Mouse (Mus musculus) heart, adult 2 months (tissue): Measurements from ENCODE around the gene Tnnc2. TPM values are rescaled to one million over a fixed set of nuclear protein-coding genes. Genes with fewer than 3 reads are reported as not detected.

Source experiments
- DNase-seq, 2 experiments: peaks; one replicate each; pipeline ENCODE4 v3.0.0; 2021
- H3K27ac ChIP-seq: fragments of 200-600 bp; 2 replicates; pipeline ENCODE4 v1.8.1; 2022
- H3K27me3 ChIP-seq: fragments of 200-500 bp; 2 replicates; pipeline ENCODE4 v1.6.1; 2012; ENCODE audit warnings: mild to moderate bottlenecking, low read length, inconsistent platforms, mixed read lengths; ENCODE audit not compliant: control insufficient read depth, insufficient read depth
- H3K36me3 ChIP-seq: fragments of 200-500 bp; 2 replicates; pipeline ENCODE4 v1.6.1; 2012; ENCODE audit warnings: low read length, inconsistent platforms; ENCODE audit not compliant: control insufficient read depth, insufficient read depth
- H3K4me1 ChIP-seq: fragments of 200-500 bp; 2 replicates; pipeline ENCODE4 v1.6.1; 2011; ENCODE audit warnings: low read length; ENCODE audit not compliant: control insufficient read depth, insufficient read depth
- H3K4me3 ChIP-seq: fragments of 200-600 bp; 2 replicates; pipeline ENCODE4 v1.8.1; 2022
- H3K79me2 ChIP-seq: fragments of 200-500 bp; replicated peaks from 2 replicates; pipeline ENCODE4 v1.6.1; 2012; ENCODE audit warnings: mild to moderate bottlenecking, inconsistent platforms, low read length, moderate library complexity, mixed read lengths; ENCODE audit not compliant: control insufficient read depth, insufficient read depth
- H3K9ac ChIP-seq: fragments of 200-500 bp; 2 replicates; pipeline ENCODE4 v1.6.1; 2012; ENCODE audit warnings: low read depth, mild to moderate bottlenecking, control low read depth, inconsistent platforms, low read length, mixed read lengths
- CTCF ChIP-seq: fragments of 200-600 bp; IDR thresholded peaks from 2 replicates; pipeline ENCODE4 v1.8.1; 2022; ENCODE audit warnings: antibody characterized with exemption, mild to moderate bottlenecking, moderate library complexity
- EP300 ChIP-seq: fragments of 200-500 bp; IDR thresholded peaks from 2 replicates; pipeline ENCODE4 v1.6.1; 2011; ENCODE audit warnings: low read depth, low read length, control low read depth; ENCODE audit not compliant: insufficient read depth
- POLR2A ChIP-seq: fragments of 200-500 bp; IDR thresholded peaks from 2 replicates; pipeline ENCODE4 v1.6.1; 2011; ENCODE audit warnings: mild to moderate bottlenecking, low read depth, low read length, control low read depth; ENCODE audit not compliant: insufficient read depth
- WGBS: fragments of 180-500 bp; shearing (Covaris S2); methylation state at CpG from one replicate; pipeline ENCODE4 v1.1.7; 2018; 5-methylcytosine and 5-hydroxymethylcytosine counted together
- intact Hi-C: fragments of 180-260 bp; cut with DNase I; formaldehyde crosslinking; loops from one replicate; pipeline ENCODE4 v1.15.1; 2025
- polyA plus RNA-seq: library from polyadenylated mRNA; depleted of rRNA; stranded (reverse); fragments of >200 nt; gene quantifications from 2 replicates; pipeline ENCODE4 v1.2.3, GENCODE M21; 2012; rRNA removed
- total RNA-seq, 2 experiments: library from RNA; stranded (reverse); gene quantifications; 2 replicates each; pipeline ENCODE4 v1.2.3; 2021

The Tnnc2 gene
- total and polyA plus RNA-seq, 3 experiments = 0.50 TPM; not detected in 2

DNA sequence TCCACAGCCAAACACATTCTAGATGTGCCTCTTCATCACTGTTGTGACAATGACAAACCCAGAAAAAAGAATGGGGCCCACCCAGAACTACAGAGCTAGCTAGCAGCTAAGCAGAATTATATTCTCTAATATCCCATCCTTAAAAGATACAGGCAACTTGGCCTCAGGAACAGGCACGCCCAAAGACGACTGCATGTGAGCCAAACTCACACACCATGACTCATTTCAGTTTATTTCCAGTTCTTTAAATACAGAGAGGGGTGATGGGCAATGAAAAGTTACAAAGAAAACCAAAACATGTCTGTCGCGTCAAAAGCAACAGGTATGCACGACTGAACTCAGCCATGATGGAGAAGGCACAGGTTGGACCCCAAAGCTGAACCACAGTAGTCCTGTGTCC is 44.3 kb downstream of the Tnnc2 start:
- H3K79me2 ChIP-seq = no peaks in the 10 kb centered on the region
- H3K36me3 ChIP-seq = no peaks in the 10 kb centered on the region
- TF ChIP-seq EP300 (no peak), CTCF (no peak), POLR2A (no peak)
- no peak overlapping the region for H3K4me3 ChIP-seq
- intact Hi-C loops = no loop called here
- no peaks in the 10 kb centered on the region for H3K27me3 ChIP-seq
- WGBS = 77% methylated on average over 5 of the region's 5 CpGs
- no peak overlapping the region for H3K27ac ChIP-seq
- no peak overlapping the region for H3K9ac ChIP-seq
- DNase-seq = no peak
- H3K4me1 ChIP-seq = no peaks in the 10 kb centered on the region

DNA sequence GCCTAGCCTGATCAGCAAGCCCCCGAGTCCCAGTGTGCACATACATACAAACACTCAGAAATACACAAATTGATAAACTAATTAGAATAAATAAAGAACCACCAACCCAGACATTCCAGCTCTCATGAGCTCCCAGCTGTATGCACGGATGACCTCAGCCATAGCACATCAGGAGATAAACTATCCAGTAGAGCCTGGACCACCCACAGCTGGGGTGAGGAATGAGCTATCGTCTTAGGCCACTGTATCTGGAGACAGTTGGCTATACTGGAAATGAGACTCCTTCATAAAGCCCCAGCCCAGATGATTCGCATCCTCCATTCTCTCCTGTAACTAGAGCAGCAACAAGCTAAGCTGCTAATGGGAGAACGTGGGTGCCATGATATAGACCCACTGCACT is 44.9 kb downstream of the Tnnc2 start:
- no peak for DNase-seq
- no peak for TF ChIP-seq POLR2A
- no peak for TF ChIP-seq CTCF
- H3K27ac ChIP-seq = no peak overlapping the region
- H3K79me2 ChIP-seq = no peaks in the 10 kb centered on the region
- H3K4me1 ChIP-seq = no peaks in the 10 kb centered on the region
- H3K36me3 ChIP-seq = no peaks in the 10 kb centered on the region
- 72% methylated on average over 5 of the region's 5 CpGs for WGBS
- intact Hi-C loops = no loop called here
- no peak overlapping the region for H3K9ac ChIP-seq
- no peaks in the 10 kb centered on the region for H3K27me3 ChIP-seq
- H3K4me3 ChIP-seq = no peak overlapping the region

DNA sequence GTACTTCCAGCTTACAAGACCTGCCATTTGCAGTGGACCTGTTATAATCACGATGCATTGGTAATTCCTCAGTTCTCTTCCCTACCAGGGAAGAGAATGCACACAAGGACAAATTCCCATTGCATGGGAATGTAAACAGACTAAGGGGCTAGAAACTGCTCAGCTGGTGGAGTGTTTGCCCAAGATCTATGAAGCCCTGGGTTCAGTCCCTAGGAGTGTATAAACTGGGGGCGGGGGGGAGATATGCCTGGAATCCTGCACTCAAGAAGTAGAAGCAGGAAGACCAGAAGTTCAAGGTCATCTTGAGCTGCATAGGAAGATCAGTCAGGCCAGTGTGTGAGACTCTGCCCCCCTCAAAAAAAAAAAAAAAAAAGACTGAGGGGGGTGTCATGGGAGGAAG is 46.5 kb downstream of the Tnnc2 start:
- intact Hi-C loops = no loop called here
- H3K27me3 ChIP-seq = no peaks in the 10 kb centered on the region
- TF ChIP-seq CTCF = no peak
- DNase-seq = no peak
- 87% methylated on average over 2 of the region's 2 CpGs for WGBS
- no peak overlapping the region for H3K9ac ChIP-seq
- H3K27ac ChIP-seq = no peak overlapping the region
- no peak overlapping the region for H3K4me3 ChIP-seq
- no peaks in the 10 kb centered on the region for H3K4me1 ChIP-seq
- no peaks in the 10 kb centered on the region for H3K36me3 ChIP-seq
- H3K79me2 ChIP-seq = no peaks in the 10 kb centered on the region

DNA sequence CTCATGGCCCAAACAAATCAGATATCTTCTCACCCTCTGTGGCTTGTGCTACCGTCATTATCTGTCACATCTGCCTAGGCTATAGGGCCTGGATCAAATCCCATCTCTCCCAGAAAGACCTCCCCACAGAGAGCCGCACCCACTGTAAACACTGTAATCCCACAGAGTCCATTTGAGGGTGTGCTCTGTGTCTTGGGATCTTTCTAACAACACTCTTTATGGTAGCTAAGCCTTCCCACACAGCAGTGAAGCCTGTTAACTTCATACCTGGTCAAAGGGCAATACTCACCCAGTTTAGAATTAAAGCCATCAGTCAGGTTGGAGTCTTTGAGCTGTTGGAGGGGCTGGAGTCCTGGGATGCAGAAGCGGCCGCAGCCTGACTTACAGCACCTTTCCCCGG is 48.0 kb downstream of the Tnnc2 start:
- no peaks in the 10 kb centered on the region for H3K79me2 ChIP-seq
- DNase-seq = no peak
- TF ChIP-seq POLR2A (no peak), CTCF (no peak), EP300 (no peak)
- intact Hi-C loops = no loop called here
- no peaks in the 10 kb centered on the region for H3K36me3 ChIP-seq
- no peaks in the 10 kb centered on the region for H3K4me1 ChIP-seq
- no peaks in the 10 kb centered on the region for H3K27me3 ChIP-seq
- no peak overlapping the region for H3K27ac ChIP-seq
- H3K9ac ChIP-seq = no peak overlapping the region
- WGBS = 71% methylated on average over 5 of the region's 5 CpGs
- H3K4me3 ChIP-seq = no peak overlapping the region

Other genes with a start within 250 kb of the Tnnc2 start
- 1 to 10 TPM in 1 of 2 experiments, under 1 TPM in 1; 0.43 to 1.3 TPM for gene Wfdc2, start 217.6 kb downstream of the Tnnc2 start, total RNA-seq
- 0.50 and 78.4 TPM in 2 replicates for gene Wfdc2, start 217.6 kb downstream of the Tnnc2 start, polyA plus RNA-seq
- not detected for gene Spint3, start 206.5 kb downstream of the Tnnc2 start, total RNA-seq
- gene Spint3, start 206.5 kb downstream of the Tnnc2 start, polyA plus RNA-seq = not detected in 2 replicates
- under 1 TPM in 1 of 2 experiments, not detected in 1; 0.30 TPM for gene Wfdc6a, start 194.5 kb downstream of the Tnnc2 start, total RNA-seq
- gene Wfdc6a, start 194.5 kb downstream of the Tnnc2 start, polyA plus RNA-seq = 0.47 and 0.56 TPM in 2 replicates
- gene Eppin, start 186.4 kb downstream of the Tnnc2 start, total RNA-seq = not detected
- gene Eppin, start 186.4 kb downstream of the Tnnc2 start, polyA plus RNA-seq = 0.16 TPM in 1 of 2 replicates, not detected in the other
- not detected for gene Wfdc6b, start 166.4 kb downstream of the Tnnc2 start, total RNA-seq
- not detected in 2 replicates for gene Wfdc6b, start 166.4 kb downstream of the Tnnc2 start, polyA plus RNA-seq
- gene Wfdc8, start 166.3 kb downstream of the Tnnc2 start, total RNA-seq = not detected
- gene Wfdc8, start 166.3 kb downstream of the Tnnc2 start, polyA plus RNA-seq = not detected in 2 replicates
- not detected for gene Wfdc16, start 141.2 kb downstream of the Tnnc2 start, total RNA-seq
- gene Wfdc16, start 141.2 kb downstream of the Tnnc2 start, polyA plus RNA-seq = not detected in 2 replicates
- not detected for gene Wfdc10, start 123.9 kb downstream of the Tnnc2 start, total RNA-seq
- not detected in 2 replicates for gene Wfdc10, start 123.9 kb downstream of the Tnnc2 start, polyA plus RNA-seq
- gene Wfdc9, start 123.4 kb downstream of the Tnnc2 start, total RNA-seq = not detected
- gene Wfdc9, start 123.4 kb downstream of the Tnnc2 start, polyA plus RNA-seq = not detected in 2 replicates
- not detected for gene Wfdc11, start 105.9 kb downstream of the Tnnc2 start, total RNA-seq
- not detected in 2 replicates for gene Wfdc11, start 105.9 kb downstream of the Tnnc2 start, polyA plus RNA-seq
- not detected for gene Wfdc13, start 94.9 kb downstream of the Tnnc2 start, total RNA-seq
- 0.25 TPM in 1 of 2 replicates, not detected in the other for gene Wfdc13, start 94.9 kb downstream of the Tnnc2 start, polyA plus RNA-seq
- gene Spint4, start 81.5 kb downstream of the Tnnc2 start, total RNA-seq = not detected
- gene Spint4, start 81.5 kb downstream of the Tnnc2 start, polyA plus RNA-seq = not detected in 2 replicates
- not detected for gene Spint5, start 64.7 kb downstream of the Tnnc2 start, total RNA-seq
- not detected in 2 replicates for gene Spint5, start 64.7 kb downstream of the Tnnc2 start, polyA plus RNA-seq
- not detected for gene Wfdc3, start 34.0 kb downstream of the Tnnc2 start, total RNA-seq
- gene Wfdc3, start 34.0 kb downstream of the Tnnc2 start, polyA plus RNA-seq = 0.31 and 0.50 TPM in 2 replicates
- gene Dnttip1, start 34.0 kb downstream of the Tnnc2 start, total RNA-seq = 10 to 100 TPM; 21.8 to 21.9 TPM
- gene Dnttip1, start 34.0 kb downstream of the Tnnc2 start, polyA plus RNA-seq = 15.0 and 15.9 TPM in 2 replicates
- gene Ube2c, start 10.1 kb downstream of the Tnnc2 start, total RNA-seq = 1 to 10 TPM; 1.5 to 4.2 TPM
- 3.0 and 7.3 TPM in 2 replicates for gene Ube2c, start 10.1 kb downstream of the Tnnc2 start, polyA plus RNA-seq
- 10 to 100 TPM; 21.2 to 30.3 TPM for gene Snx21, start 5.9 kb upstream of the Tnnc2 start, total RNA-seq
- 24.7 and 29.0 TPM in 2 replicates for gene Snx21, start 5.9 kb upstream of the Tnnc2 start, polyA plus RNA-seq
- 10 to 100 TPM; 13.3 to 14.0 TPM for gene Acot8, start 24.9 kb upstream of the Tnnc2 start, total RNA-seq
- gene Acot8, start 24.9 kb upstream of the Tnnc2 start, polyA plus RNA-seq = 17.0 and 19.1 TPM in 2 replicates
- 1 to 10 TPM; 1.7 to 2.1 TPM for gene Zswim3, start 25.1 kb upstream of the Tnnc2 start, total RNA-seq
- 2.1 and 2.8 TPM in 2 replicates for gene Zswim3, start 25.1 kb upstream of the Tnnc2 start, polyA plus RNA-seq
- gene Zswim1, start 42.7 kb upstream of the Tnnc2 start, total RNA-seq = 1 to 10 TPM; 4.5 to 5.3 TPM
- 5.1 and 6.4 TPM in 2 replicates for gene Zswim1, start 42.7 kb upstream of the Tnnc2 start, polyA plus RNA-seq
- gene Spata25, start 48.6 kb upstream of the Tnnc2 start, total RNA-seq = under 1 TPM; 0.60 to 0.68 TPM
- gene Spata25, start 48.6 kb upstream of the Tnnc2 start, polyA plus RNA-seq = 0.23 TPM in 1 of 2 replicates, not detected in the other
- gene Ctsa, start 52.9 kb upstream of the Tnnc2 start, total RNA-seq = 10 to 100 TPM; 94.3 to 99.8 TPM
- gene Ctsa, start 52.9 kb upstream of the Tnnc2 start, polyA plus RNA-seq = 200 and 232 TPM in 2 replicates
- 10 to 100 TPM; 47.2 to 49.2 TPM for gene Neurl2, start 53.5 kb upstream of the Tnnc2 start, total RNA-seq
- 54.2 and 54.8 TPM in 2 replicates for gene Neurl2, start 53.5 kb upstream of the Tnnc2 start, polyA plus RNA-seq
- gene Pltp, start 77.7 kb upstream of the Tnnc2 start, total RNA-seq = 10 to 100 TPM; 33.8 to 36.1 TPM
- gene Pltp, start 77.7 kb upstream of the Tnnc2 start, polyA plus RNA-seq = 57.4 and 71.2 TPM in 2 replicates
- gene Pcif1, start 99.3 kb upstream of the Tnnc2 start, total RNA-seq = 10 to 100 TPM; 25.7 to 31.8 TPM
- gene Pcif1, start 99.3 kb upstream of the Tnnc2 start, polyA plus RNA-seq = 18.4 and 20.8 TPM in 2 replicates
- 1 to 10 TPM; 8.0 to 8.2 TPM for gene Zfp335, start 131.8 kb upstream of the Tnnc2 start, total RNA-seq
- 14.0 and 14.3 TPM in 2 replicates for gene Zfp335, start 131.8 kb upstream of the Tnnc2 start, polyA plus RNA-seq
- gene Mmp9, start 160.8 kb upstream of the Tnnc2 start, total RNA-seq = under 1 TPM; 0.93 to 0.99 TPM
- 3.5 and 5.1 TPM in 2 replicates for gene Mmp9, start 160.8 kb upstream of the Tnnc2 start, polyA plus RNA-seq
- 1 to 10 TPM; 2.2 to 2.3 TPM for gene Slc12a5, start 180.8 kb upstream of the Tnnc2 start, total RNA-seq
- 1.5 TPM in 2 replicates for gene Slc12a5, start 180.8 kb upstream of the Tnnc2 start, polyA plus RNA-seq